Mouse (Mus musculus) lung, embryonic 14.5 days (tissue): ENCODE data around the gene Rrp8. TPM values are rescaled to one million over a fixed set of nuclear protein-coding genes. Genes with fewer than 3 reads are reported as not detected.

Experiments used
- ATAC-seq: fragments of 200-750 bp; cut with Nextera tagmentation; 2 replicates; pipeline ENCODE4 v1.8.0; 2017; ENCODE audit warnings: mild to moderate bottlenecking, moderate TSS enrichment, moderate library complexity; ENCODE audit not compliant: insufficient read depth
- DNase-seq: peaks from one replicate; pipeline ENCODE4 v3.0.0-alpha.2; 2015
- H3K27ac ChIP-seq: fragments of 300-500 bp; sonication (generic); 2 replicates; pipeline ENCODE4 v1.5.1; 2014; ENCODE audit warnings: low read depth, mild to moderate bottlenecking, moderate library complexity
- H3K27me3 ChIP-seq: fragments of 300-500 bp; sonication (generic); 2 replicates; pipeline ENCODE4 v1.6.1; 2014; ENCODE audit warnings: low read length, control low read depth; ENCODE audit not compliant: insufficient read depth
- H3K36me3 ChIP-seq: fragments of 300-500 bp; sonication (generic); 2 replicates; pipeline ENCODE4 v1.6.1; 2014; ENCODE audit warnings: control low read depth; ENCODE audit not compliant: insufficient read depth
- H3K4me1 ChIP-seq: fragments of 300-500 bp; sonication (generic); 2 replicates; pipeline ENCODE4 v1.6.1; 2014; ENCODE audit warnings: antibody characterized with exemption, control low read depth; ENCODE audit not compliant: insufficient read depth
- H3K4me2 ChIP-seq: fragments of 300-500 bp; sonication (generic); 2 replicates; pipeline ENCODE4 v1.6.1; 2014; ENCODE audit warnings: mild to moderate bottlenecking
- H3K4me3 ChIP-seq: fragments of 300-500 bp; sonication (generic); 2 replicates; pipeline ENCODE4 v1.5.1; 2014; ENCODE audit warnings: low read depth, low read length
- H3K9ac ChIP-seq: fragments of 300-500 bp; sonication (generic); 2 replicates; pipeline ENCODE4 v1.6.1; 2014
- H3K9me3 ChIP-seq: fragments of 300-500 bp; sonication (generic); 2 replicates; pipeline ENCODE4 v1.6.1; 2016; ENCODE audit warnings: low read depth, low read length, control low read depth
- CTCF ChIP-seq: IDR thresholded peaks from 2 replicates; pipeline ENCODE4 v1.5.1; 2016; ENCODE audit warnings: antibody characterized with exemption, low read depth
- WGBS: fragments of 180-500 bp; shearing (Covaris S2); extraction: QIAGEN DNeasy Blood & Tissue Kit; methylation state at CpG from one replicate; pipeline ENCODE4 v1.1.7; 2014; 5-methylcytosine and 5-hydroxymethylcytosine counted together
- polyA plus RNA-seq: library from polyadenylated mRNA; unstranded; fragments of >200 nt; fragmentation: Nextera tagmentation; extraction: Ambion mirVana; gene quantifications from 2 replicates; pipeline ENCODE4 v1.2.1, GENCODE M21; 2014

Gene Rrp8
- 45.2 and 48.9 TPM in 2 replicates for polyA plus RNA-seq

GRCm38 (mm10) chr7:105736911-105737521 is at the start of gene Rrp8:
TSS of gene Rrp8 (minus strand) at chr7:105737385.
- DNase-seq = peak; percentile 44
- H3K27me3 ChIP-seq = no peaks in the 10 kb centered on the region
- no peak for TF ChIP-seq CTCF
- no peaks in the 10 kb centered on the region for H3K4me1 ChIP-seq
- peak within 1 kb of the TSS; percentile 87 for H3K4me2 ChIP-seq
- under 1% methylated on average over 30 of the region's 30 CpGs for WGBS
- H3K9ac ChIP-seq = peak within 1 kb of the TSS; percentile 90
- ATAC-seq = no peak; the same call in none of the 2 replicates
- peaks cover 53% of the 10 kb centered on the region for H3K36me3 ChIP-seq
- H3K4me3 ChIP-seq = peak within 1 kb of the TSS; percentile 93
- H3K27ac ChIP-seq = peak within 1 kb of the TSS; percentile 95
- no peaks in the 10 kb centered on the region for H3K9me3 ChIP-seq

- TF ChIP-seq CTCF = no peak
- Histone ChIP-seq H3K9me3 (no peaks in the 10 kb centered on the region), H3K4me1 (peaks cover 2% of the 10 kb centered on the region; the same call in 1 of the 2 replicates), H3K4me3 (peak overlapping the region; percentile 88), H3K27ac (peak overlapping the region; percentile 86), H3K9ac (peak overlapping the region; percentile 95), H3K36me3 (peaks cover 17% of the 10 kb centered on the region), H3K27me3 (no peaks in the 10 kb centered on the region), H3K4me2 (peak overlapping the region; percentile 67)
- 6% methylated on average over 20 of the region's 20 CpGs for WGBS
- no peak for DNase-seq
- ATAC-seq = peak; percentile 61
Measured at GRCm38 (mm10) chr7:105786506-105787284, 49.5 kb upstream of the Rrp8 start.

- Histone ChIP-seq H3K4me1 (peaks cover 3% of the 10 kb centered on the region; the same call in 1 of the 2 replicates), H3K4me3 (no peak overlapping the region), H3K27ac (no peak overlapping the region), H3K36me3 (peaks cover 37% of the 10 kb centered on the region), H3K4me2 (peak overlapping the region; percentile 19), H3K9me3 (no peaks in the 10 kb centered on the region), H3K9ac (no peak overlapping the region), H3K27me3 (no peaks in the 10 kb centered on the region)
- ATAC-seq = no peak
- 13% methylated on average over 4 of the region's 4 CpGs for WGBS
- no peak for TF ChIP-seq CTCF
- DNase-seq = no peak
Measured at GRCm38 (mm10) chr7:105784556-105784955, 47.4 kb upstream of the Rrp8 start.

- H3K4me1 ChIP-seq = peaks cover 7% of the 10 kb centered on the region; the same call in 1 of the 2 replicates
- H3K9ac ChIP-seq = no peak overlapping the region
- no peak for TF ChIP-seq CTCF
- H3K4me2 ChIP-seq = no peak overlapping the region
- ATAC-seq = no peak
- H3K9me3 ChIP-seq = no peaks in the 10 kb centered on the region
- 47% methylated on average over 4 of the region's 4 CpGs for WGBS
- peaks cover 38% of the 10 kb centered on the region for H3K36me3 ChIP-seq
- H3K27ac ChIP-seq = no peak overlapping the region
- DNase-seq = no peak
- no peak overlapping the region for H3K4me3 ChIP-seq
- no peaks in the 10 kb centered on the region for H3K27me3 ChIP-seq
Measured at GRCm38 (mm10) chr7:105783861-105784260, 46.7 kb upstream of the Rrp8 start.

DNA sequence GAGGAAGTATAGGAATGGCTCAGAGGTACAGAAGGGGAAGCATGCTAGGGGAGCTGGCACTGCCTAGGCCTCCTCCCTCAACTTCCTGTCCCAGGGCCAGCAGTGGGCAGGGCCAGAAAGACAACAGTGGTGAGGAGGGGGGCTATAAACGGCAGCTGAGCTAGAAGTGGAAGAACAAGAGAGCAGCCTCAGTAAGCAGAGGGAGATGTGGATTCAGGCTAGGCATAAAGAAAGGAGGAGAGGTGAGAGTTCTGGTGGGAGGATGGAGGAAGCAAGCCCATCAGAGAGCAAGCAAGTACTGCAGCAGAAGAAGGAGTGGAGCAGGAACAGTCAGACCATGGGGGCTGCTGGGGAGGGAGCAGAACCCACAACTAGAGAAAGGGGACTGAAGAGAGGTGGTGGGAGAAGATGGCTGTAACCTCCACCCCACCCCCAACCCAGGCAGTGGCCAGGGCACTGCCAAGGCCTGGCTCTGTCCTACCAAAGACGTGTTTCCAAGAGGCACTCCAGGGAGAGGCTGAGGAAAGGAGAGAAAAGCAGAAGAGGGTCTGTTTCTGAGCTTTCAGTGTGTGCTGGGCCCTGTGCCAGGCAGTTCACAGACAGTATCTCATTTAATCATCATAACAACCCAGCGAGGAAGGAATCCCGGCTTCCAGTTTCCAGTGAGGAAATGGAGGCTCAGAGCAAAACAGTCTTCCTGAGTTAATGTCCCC is 41.5 kb upstream of the Rrp8 start:
- H3K4me3 ChIP-seq = peak overlapping the region; percentile 29; the same call in 1 of the 2 replicates
- peak overlapping the region; percentile 38 for H3K9ac ChIP-seq
- TF ChIP-seq CTCF = no peak
- H3K27me3 ChIP-seq = no peaks in the 10 kb centered on the region
- peak; percentile 85 for DNase-seq
- 0 out of 2 replicates have a peak, but pooled peaks cover 15% of the 10 kb centered on the region for H3K4me1 ChIP-seq
- H3K9me3 ChIP-seq = no peaks in the 10 kb centered on the region
- H3K4me2 ChIP-seq = peak overlapping the region; percentile 59
- H3K27ac ChIP-seq = peak overlapping the region; percentile 96
- 23% methylated on average over 4 of the region's 4 CpGs for WGBS
- peak; percentile 90 for ATAC-seq
- peaks cover 41% of the 10 kb centered on the region for H3K36me3 ChIP-seq

DNA sequence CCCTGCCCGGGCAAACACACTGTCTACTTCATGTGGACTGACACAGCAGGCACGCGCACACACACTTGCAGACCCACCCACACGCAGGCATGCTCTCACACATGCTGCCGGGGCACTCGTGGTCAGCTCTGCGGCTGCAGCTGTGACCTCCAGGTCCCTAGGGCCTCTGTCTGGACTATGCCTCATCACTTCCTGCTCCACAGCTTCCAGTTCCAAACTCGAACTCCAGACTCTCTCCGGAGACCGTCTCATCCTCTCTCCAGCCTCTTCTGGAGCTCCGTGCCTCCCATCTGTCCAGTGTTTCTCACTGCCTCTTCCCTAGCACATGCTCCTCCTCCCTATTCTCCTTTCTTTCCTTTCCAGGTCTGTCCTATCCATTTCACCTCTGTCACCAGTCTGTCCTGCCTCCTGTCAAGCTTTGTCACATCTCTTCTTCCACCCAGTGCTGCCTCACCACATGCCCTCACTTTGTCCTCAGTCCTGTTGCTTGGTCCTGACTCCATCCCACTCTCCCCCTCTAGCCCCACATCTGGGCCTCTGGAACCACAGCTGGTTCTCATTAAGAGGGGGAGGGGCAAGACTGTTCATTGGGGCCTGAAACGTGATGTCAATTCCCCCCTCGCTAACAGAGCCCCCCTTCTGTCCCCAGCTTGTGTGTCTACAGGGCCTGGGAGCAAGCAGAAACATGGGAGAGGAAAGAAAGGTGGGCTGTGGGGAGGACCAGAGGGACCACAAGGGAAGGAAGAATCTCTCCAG is 40.8 kb upstream of the Rrp8 start:
- H3K4me1 ChIP-seq = 0 out of 2 replicates have a peak, but pooled peaks cover 15% of the 10 kb centered on the region
- DNase-seq = peak; percentile 90
- peak overlapping the region; percentile 29 for H3K4me3 ChIP-seq
- 28% methylated on average over 13 of the region's 13 CpGs for WGBS
- H3K4me2 ChIP-seq = peak overlapping the region; percentile 59
- peak overlapping the region; percentile 43 for H3K9ac ChIP-seq
- no peak for TF ChIP-seq CTCF
- H3K36me3 ChIP-seq = peaks cover 39% of the 10 kb centered on the region
- H3K9me3 ChIP-seq = no peaks in the 10 kb centered on the region
- H3K27me3 ChIP-seq = no peaks in the 10 kb centered on the region
- peak overlapping the region; percentile 96 for H3K27ac ChIP-seq
- peak; percentile 90 for ATAC-seq
